Mouse (Mus musculus): ENCODE data around the gene Clec4a4. TPM values are rescaled to one million over a fixed set of nuclear protein-coding genes. Genes with fewer than 3 reads are reported as not detected.
"Not testable (repeated sequence)": the region's sequence is repeated elsewhere in the genome, so short reads cannot be mapped to it uniquely, and the experiment has no call there.

The Clec4a4 gene
- not detected in 2 replicates for polyA plus RNA-seq (2015; fragmentation: Nextera tagmentation; extraction: Ambion mirVana)

DNA sequence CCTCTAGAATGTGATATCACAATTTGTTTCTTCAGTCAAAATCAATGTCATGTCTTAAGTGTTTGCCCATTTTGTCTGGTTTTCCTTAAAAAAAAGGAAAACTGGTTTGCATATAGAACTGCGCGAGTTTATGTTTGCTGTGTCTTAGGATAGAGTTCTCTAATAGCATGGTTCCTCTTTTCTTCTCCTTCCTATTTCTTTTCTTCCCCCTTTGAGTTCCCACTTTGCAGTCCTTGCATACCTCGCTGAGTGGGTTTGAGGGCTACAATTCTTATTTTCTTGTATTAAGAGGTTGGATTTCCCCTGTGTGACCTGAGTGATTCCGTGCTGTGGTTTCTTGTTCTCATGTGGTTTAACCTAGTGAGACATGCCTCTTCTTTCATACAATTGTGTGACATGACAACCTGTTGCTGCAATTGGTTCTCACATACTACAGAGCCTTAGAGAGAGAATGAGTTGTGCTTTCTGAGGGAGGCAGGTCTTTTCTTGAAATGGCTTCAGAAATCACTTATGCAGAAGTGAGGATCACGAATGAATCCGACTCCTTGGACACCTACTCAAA, at the start of gene Clec4a4:
Gene Clec4a4, plus strand, starts transcription at position 492 of the 562 bp plus-strand sequence.
- no peaks in the 10 kb centered on the region for H3K27me3 ChIP-seq (replicated peaks; ENCODE audit: control insufficient read depth, insufficient read depth, low read length)
- ATAC-seq: no peak
- H3K9ac ChIP-seq (ENCODE audit: low read depth, low read length): no peak within 1 kb of the TSS
- H3K4me3 ChIP-seq (ENCODE audit: low read length): no peak within 1 kb of the TSS
- no peak within 1 kb of the TSS for H3K4me2 ChIP-seq (ENCODE audit: low read depth, low read length)
- H3K27ac ChIP-seq (ENCODE audit: low read length): no peak within 1 kb of the TSS
- H3K4me1 ChIP-seq (ENCODE audit: control insufficient read depth, insufficient read depth, low read length): no peaks in the 10 kb centered on the region
- H3K9me3 ChIP-seq (ENCODE audit: control insufficient read depth, low read length): no peaks in the 10 kb centered on the region
- no peaks in the 10 kb centered on the region for H3K36me3 ChIP-seq (ENCODE audit: control insufficient read depth, insufficient read depth, low read length)
- WGBS: 86% methylated on average over 6 of the region's 6 CpGs

DNA sequence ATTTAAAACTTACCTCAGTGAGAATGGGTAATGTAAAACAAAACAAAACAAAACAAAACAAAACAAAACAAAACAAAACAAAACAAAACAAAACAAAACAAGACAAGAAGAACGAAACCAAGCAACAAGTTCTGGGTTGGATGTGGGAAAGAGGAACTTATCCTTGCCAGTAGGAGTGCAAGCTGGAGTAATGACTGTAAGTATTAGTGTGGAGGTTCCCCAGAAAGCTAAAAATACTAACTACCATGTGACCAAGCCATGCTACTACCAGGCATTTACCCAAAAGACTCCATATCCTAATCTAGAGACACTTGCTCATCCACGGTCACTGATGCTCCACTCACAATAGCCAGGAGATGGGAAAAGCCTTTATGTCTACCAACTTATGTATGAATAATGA, 43.4 kb upstream of the Clec4a4 start:
- Histone ChIP-seq H3K4me1 (ENCODE audit: control insufficient read depth, insufficient read depth, low read length) (no peaks in the 10 kb centered on the region), H3K27ac (ENCODE audit: low read length) (no peak overlapping the region)

DNA sequence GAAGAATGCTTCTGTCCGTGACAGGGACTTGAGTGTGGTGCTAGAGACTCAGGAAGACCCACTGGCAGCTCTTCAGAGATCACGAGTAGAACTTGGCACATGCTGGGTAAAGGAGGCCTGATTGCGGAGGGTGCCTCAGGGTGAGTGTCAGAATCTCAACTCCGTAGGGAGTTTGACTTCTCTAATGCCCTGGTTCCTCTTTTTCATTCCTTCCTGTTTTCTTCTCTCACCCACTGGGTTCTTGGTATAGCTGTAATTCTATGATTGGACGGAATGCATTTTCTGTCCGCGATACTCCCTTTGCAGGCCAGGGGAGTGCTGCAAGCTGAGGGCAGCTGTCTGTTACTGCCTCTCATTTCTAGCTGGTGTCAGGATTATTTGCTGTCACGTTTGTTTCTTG, 37.8 kb upstream of the Clec4a4 start, which contains the start of gene Clec4a3:
Gene Clec4a3, plus strand, starts transcription at position 115 of the 400 bp plus-strand sequence.
- no peaks in the 10 kb centered on the region for H3K9me3 ChIP-seq (ENCODE audit: control insufficient read depth, low read length)
- H3K27ac ChIP-seq (ENCODE audit: low read length): no peak within 1 kb of the TSS
- no peak for ATAC-seq
- no peak within 1 kb of the TSS for H3K9ac ChIP-seq (ENCODE audit: low read depth, low read length)
- no peaks in the 10 kb centered on the region for H3K36me3 ChIP-seq (ENCODE audit: control insufficient read depth, insufficient read depth, low read length)
- H3K27me3 ChIP-seq (replicated peaks; ENCODE audit: control insufficient read depth, insufficient read depth, low read length): no peaks in the 10 kb centered on the region
- no peak within 1 kb of the TSS for H3K4me2 ChIP-seq (ENCODE audit: low read depth, low read length)
- 79% methylated on average over 8 of the region's 8 CpGs for WGBS
- H3K4me3 ChIP-seq (ENCODE audit: low read length): no peak within 1 kb of the TSS
- H3K4me1 ChIP-seq (ENCODE audit: control insufficient read depth, insufficient read depth, low read length): no peaks in the 10 kb centered on the region

More for the DNA sequence above, 43.4 kb upstream of the Clec4a4 start:
- no peaks in the 10 kb centered on the region for H3K27me3 ChIP-seq (replicated peaks; ENCODE audit: control insufficient read depth, insufficient read depth, low read length)
- H3K9me3 ChIP-seq (ENCODE audit: control insufficient read depth, low read length): no peaks in the 10 kb centered on the region
- H3K4me3 ChIP-seq (ENCODE audit: low read length): no peak overlapping the region
- H3K36me3 ChIP-seq (ENCODE audit: control insufficient read depth, insufficient read depth, low read length): no peaks in the 10 kb centered on the region
- no peak overlapping the region for H3K9ac ChIP-seq (ENCODE audit: low read depth, low read length)
- WGBS: 78% methylated on average over 2 of the region's 2 CpGs
- H3K4me2 ChIP-seq (ENCODE audit: low read depth, low read length): no peak overlapping the region
- no peak for ATAC-seq

DNA sequence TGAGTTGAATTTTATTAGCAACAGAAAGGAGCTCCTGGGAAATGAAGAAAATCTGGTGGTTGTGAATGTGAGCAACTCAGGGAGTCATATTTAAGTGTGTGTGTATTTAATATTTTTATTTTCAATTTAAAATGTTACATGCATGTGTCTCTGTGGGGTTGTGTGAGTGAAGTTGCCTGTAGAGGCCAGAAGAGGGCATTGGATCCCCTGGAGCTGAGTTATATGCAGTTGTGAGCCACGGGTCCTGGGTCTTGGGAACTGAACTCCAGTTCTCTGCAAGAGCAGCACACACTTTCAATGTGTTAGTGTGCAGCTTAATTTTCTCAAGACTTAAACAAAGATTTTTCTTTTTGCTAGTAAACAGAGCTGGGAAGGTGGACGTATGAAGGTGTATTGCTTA, 25.6 kb upstream of the Clec4a4 start:
- H3K4me1 ChIP-seq (ENCODE audit: control insufficient read depth, insufficient read depth, low read length): no peaks in the 10 kb centered on the region
- WGBS: 73% methylated on average over 2 of the region's 2 CpGs

DNA sequence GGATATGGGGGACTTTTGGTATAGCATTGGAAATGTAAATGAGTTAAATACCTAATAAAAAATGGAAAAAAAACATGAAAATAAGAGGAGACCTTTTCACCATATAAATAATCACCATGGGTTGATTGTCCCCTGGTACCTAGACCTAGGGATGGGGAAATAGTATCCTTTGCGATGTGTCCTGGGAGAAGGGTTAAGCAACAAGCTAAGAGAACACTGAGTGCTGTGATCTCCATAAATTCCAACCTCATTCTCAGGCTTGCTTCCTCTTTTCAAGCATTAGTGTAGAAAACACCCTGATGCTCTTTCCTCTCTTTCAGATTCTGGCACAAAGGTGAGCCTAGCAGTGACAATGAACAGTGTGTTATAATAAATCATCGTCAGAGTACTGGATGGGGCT, 21.1 kb upstream of the Clec4a4 start:
- H3K9ac ChIP-seq (ENCODE audit: low read depth, low read length): no peak overlapping the region
- H3K36me3 ChIP-seq (ENCODE audit: control insufficient read depth, insufficient read depth, low read length): no peaks in the 10 kb centered on the region
- WGBS: 84% methylated on average over 2 of the region's 2 CpGs
- no peak overlapping the region for H3K27ac ChIP-seq (ENCODE audit: low read length)
- no peak overlapping the region for H3K4me2 ChIP-seq (ENCODE audit: low read depth, low read length)
- no peaks in the 10 kb centered on the region for H3K27me3 ChIP-seq (replicated peaks; ENCODE audit: control insufficient read depth, insufficient read depth, low read length)
- no peak overlapping the region for H3K4me3 ChIP-seq (ENCODE audit: low read length)
- no peak for ATAC-seq
- no peaks in the 10 kb centered on the region for H3K4me1 ChIP-seq (ENCODE audit: control insufficient read depth, insufficient read depth, low read length)
- no peaks in the 10 kb centered on the region for H3K9me3 ChIP-seq (ENCODE audit: control insufficient read depth, low read length)

More for the DNA sequence above, 25.6 kb upstream of the Clec4a4 start:
- Histone ChIP-seq H3K9ac (ENCODE audit: low read depth, low read length) (no peak overlapping the region), H3K27ac (ENCODE audit: low read length) (no peak overlapping the region), H3K4me3 (ENCODE audit: low read length) (no peak overlapping the region), H3K27me3 (replicated peaks; ENCODE audit: control insufficient read depth, insufficient read depth, low read length) (no peaks in the 10 kb centered on the region), H3K36me3 (ENCODE audit: control insufficient read depth, insufficient read depth, low read length) (no peaks in the 10 kb centered on the region), H3K4me2 (ENCODE audit: low read depth, low read length) (no peak overlapping the region), H3K9me3 (ENCODE audit: control insufficient read depth, low read length) (no peaks in the 10 kb centered on the region)
- no peak for ATAC-seq

DNA sequence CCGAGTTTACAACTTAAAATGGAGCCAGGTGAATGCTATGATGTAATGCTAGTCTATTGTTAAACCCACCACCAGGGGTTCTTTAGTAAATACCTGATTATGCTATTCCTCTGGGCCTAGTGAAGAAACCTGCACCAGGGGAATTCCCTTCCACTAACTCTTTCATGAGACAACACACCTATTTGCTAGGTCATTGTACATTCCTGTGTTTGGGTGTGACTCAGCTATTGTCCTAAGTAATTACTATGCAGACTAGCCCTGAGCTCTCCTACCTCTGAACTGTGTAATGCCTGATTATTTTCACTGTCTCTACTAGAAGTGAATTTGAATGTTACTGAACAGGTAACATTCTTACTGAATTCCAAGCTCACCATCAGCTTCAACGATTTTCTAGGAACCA, 14.5 kb downstream of the Clec4a4 start:
- not testable (repeated sequence) for H3K4me1 ChIP-seq (ENCODE audit: control insufficient read depth, insufficient read depth, low read length); H3K4me3 ChIP-seq (ENCODE audit: low read length); H3K4me2 ChIP-seq (ENCODE audit: low read depth, low read length); H3K9ac ChIP-seq (ENCODE audit: low read depth, low read length); H3K36me3 ChIP-seq (ENCODE audit: control insufficient read depth, insufficient read depth, low read length); H3K9me3 ChIP-seq (ENCODE audit: control insufficient read depth, low read length); ATAC-seq; H3K27ac ChIP-seq (ENCODE audit: low read length); H3K27me3 ChIP-seq (replicated peaks; ENCODE audit: control insufficient read depth, insufficient read depth, low read length)
- 72% methylated on average over 2 of the region's 2 CpGs for WGBS

DNA sequence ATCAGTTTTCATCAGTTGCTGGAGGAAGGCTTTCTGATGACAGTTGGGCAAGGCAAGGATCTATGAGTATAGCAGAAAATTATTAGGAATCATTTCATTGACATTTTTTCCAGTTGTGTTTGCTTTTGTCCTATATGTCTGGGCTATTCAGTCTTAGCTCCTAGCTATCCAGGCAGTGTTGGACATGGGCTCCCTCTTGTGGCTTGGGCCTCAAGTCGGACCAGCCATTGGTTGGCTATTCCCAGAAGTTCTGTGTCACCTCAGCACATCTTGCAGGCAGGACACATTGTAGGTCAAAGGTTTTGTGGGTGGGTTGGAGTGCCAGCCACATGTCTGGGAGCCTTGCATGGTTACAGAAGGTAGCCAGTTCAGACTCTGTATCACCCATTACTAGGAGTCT, 15.4 kb downstream of the Clec4a4 start:
- WGBS: 61% methylated on average over 1 of the region's 1 CpGs
- Histone ChIP-seq H3K9ac (ENCODE audit: low read depth, low read length) (no peak overlapping the region), H3K36me3 (ENCODE audit: control insufficient read depth, insufficient read depth, low read length) (no peaks in the 10 kb centered on the region), H3K9me3 (ENCODE audit: control insufficient read depth, low read length) (no peaks in the 10 kb centered on the region), H3K4me1 (ENCODE audit: control insufficient read depth, insufficient read depth, low read length) (no peaks in the 10 kb centered on the region), H3K4me2 (ENCODE audit: low read depth, low read length) (no peak overlapping the region), H3K4me3 (ENCODE audit: low read length) (no peak overlapping the region), H3K27ac (ENCODE audit: low read length) (no peak overlapping the region), H3K27me3 (replicated peaks; ENCODE audit: control insufficient read depth, insufficient read depth, low read length) (no peaks in the 10 kb centered on the region)
- ATAC-seq: no peak

DNA sequence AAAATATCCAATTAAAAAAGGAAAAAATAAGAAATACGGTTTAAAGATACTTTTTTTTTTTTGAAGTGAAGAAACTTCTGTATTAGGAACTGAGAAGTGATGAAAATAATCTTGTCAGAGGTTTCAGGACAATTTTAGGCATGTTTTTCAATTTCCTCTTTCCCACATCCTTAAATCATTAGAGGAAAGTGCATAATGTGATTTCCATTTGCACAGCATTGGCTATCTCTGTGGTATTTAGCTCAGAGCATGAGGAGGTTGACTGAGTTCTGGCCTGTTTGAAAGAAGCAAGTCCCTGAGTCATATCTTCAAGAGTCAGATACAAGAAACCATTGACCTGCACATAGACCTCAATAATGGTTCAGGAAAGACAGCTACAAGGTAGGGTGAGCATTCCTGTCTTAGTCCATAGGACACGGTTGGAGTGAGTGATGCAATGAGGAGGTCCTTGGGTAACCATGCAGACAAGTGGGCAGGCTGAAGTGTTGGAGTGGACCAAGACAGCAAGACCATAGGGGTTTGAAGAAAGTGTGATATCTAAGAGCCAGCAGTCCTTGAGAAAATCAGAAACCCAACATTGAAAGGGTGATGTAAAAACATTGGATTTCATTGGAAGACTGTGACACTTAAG, 59.7 kb downstream of the Clec4a4 start, which contains the start of gene Clec4b1:
Gene Clec4b1, plus strand, starts transcription at position 221 of the 631 bp plus-strand sequence.
- no peak for ATAC-seq
- no peak within 1 kb of the TSS for H3K9ac ChIP-seq (ENCODE audit: low read depth, low read length)
- no peaks in the 10 kb centered on the region for H3K9me3 ChIP-seq (ENCODE audit: control insufficient read depth, low read length)
- H3K4me1 ChIP-seq (ENCODE audit: control insufficient read depth, insufficient read depth, low read length): no peaks in the 10 kb centered on the region
- H3K27me3 ChIP-seq (replicated peaks; ENCODE audit: control insufficient read depth, insufficient read depth, low read length): no peaks in the 10 kb centered on the region
- no peak within 1 kb of the TSS for H3K27ac ChIP-seq (ENCODE audit: low read length)
- no peaks in the 10 kb centered on the region for H3K36me3 ChIP-seq (ENCODE audit: control insufficient read depth, insufficient read depth, low read length)
- WGBS: 83% methylated on average over 2 of the region's 2 CpGs
- H3K4me3 ChIP-seq (ENCODE audit: low read length): no peak within 1 kb of the TSS
- H3K4me2 ChIP-seq (ENCODE audit: low read depth, low read length): no peak within 1 kb of the TSS
